Mouse (Mus musculus): ENCODE results near the gene Alyref.

Alyref gene

DNA sequence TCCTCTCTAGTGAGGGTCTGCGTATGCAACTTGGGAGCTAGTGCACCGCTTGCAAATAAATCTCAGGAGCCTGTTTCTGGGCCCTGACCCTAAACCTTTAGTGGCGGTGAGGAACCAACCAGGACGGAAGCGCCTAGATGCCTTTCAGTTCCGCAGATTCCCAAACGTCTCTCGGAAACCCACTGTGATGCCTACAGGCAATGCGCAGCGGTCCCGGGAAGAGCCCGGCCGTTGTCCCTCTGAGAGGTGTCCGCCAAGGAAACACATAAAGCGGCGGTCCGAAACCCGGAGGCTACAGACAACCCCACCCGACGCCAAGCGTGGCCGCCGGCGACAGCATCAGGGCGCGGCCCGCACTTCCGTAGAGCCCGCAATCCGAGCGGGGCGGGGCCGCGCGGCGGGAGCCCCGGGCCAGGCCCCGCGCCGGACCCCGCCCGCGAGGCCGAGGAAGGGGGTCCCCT lies 17.3 kb downstream of the Alyref start:
- Histone ChIP-seq H3K4me1 (replicated peaks; ENCODE audit: low read depth, low read length) (peaks cover 56% of the 10 kb centered on the region), H3K9me3 (ENCODE audit: low read length) (no peaks in the 10 kb centered on the region), H3K27me3 (ENCODE audit: insufficient read depth, low read length) (no peaks in the 10 kb centered on the region), H3K36me3 (ENCODE audit: insufficient read depth, low read length) (peaks cover 58% of the 10 kb centered on the region), H3K4me3 (replicated peaks; ENCODE audit: low read length) (peak overlapping the region; percentile 96)
- TF ChIP-seq NANOG (IDR thresholded peaks at IDR 0.05; ENCODE audit: borderline replicate concordance, low read length) (no peak), POU5F1 (IDR thresholded peaks at IDR 0.05; ENCODE audit: borderline replicate concordance, low read length) (no peak), CTCF (conservative IDR thresholded peaks at IDR 0.05; ENCODE audit: low read length) (no peak)

GRCm38 (mm10) chr11:120580190-120580589 lies 18.0 kb downstream of the Alyref start:
- TF ChIP-seq POU5F1 (IDR thresholded peaks at IDR 0.05; ENCODE audit: borderline replicate concordance, low read length), result no peak
- TF ChIP-seq CTCF (conservative IDR thresholded peaks at IDR 0.05; ENCODE audit: low read length), result no peak
- TF ChIP-seq NANOG (IDR thresholded peaks at IDR 0.05; ENCODE audit: borderline replicate concordance, low read length), result no peak
- no peaks in the 10 kb centered on the region for H3K27me3 ChIP-seq (ENCODE audit: insufficient read depth, low read length)
- no peaks in the 10 kb centered on the region for H3K9me3 ChIP-seq (ENCODE audit: low read length)
- H3K4me3 ChIP-seq (replicated peaks; ENCODE audit: low read length), result peak overlapping the region; percentile 96
- H3K36me3 ChIP-seq (ENCODE audit: insufficient read depth, low read length), result peaks cover 51% of the 10 kb centered on the region
- peaks cover 58% of the 10 kb centered on the region for H3K4me1 ChIP-seq (replicated peaks; ENCODE audit: low read depth, low read length)

DNA sequence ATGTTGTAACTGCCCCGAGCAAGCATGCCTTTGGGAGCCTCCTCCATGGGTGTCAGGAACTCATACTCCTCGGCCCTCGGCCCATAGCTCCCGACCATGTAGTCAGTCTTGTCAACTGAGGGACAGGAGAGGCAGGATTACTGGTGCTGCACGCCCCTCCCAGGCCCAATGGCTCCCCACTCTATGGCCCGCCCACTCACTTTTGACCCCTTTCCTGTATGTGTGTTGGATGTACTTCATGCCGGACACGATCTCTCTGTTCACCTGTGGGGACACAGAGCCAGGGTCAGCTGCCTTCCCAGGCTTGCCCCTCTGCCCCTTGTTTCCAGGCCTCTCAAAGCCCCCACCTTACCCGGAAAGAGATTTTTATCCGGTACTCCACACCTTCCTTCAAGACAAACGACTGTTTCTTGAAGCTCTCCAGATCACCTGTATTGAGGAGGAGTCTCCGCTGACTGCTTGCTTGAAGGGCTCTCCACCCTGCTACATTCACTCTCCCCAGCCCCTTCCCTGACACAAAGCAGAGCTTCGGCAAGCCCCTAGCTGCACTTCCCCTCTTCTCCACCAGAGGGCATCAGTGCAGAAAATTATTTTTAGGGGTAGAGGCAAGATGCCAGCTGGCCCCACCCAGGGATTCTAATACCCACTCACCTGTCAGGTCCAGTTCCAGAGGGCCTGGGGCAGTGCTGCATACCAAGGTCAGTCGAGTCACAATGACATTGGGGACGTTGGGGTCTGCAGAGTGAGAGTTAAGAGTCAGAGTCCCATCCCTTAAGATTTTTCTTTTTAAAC lies 18.7 kb downstream of the Alyref start:
- H3K27me3 ChIP-seq (ENCODE audit: insufficient read depth, low read length), result no peaks in the 10 kb centered on the region
- peaks cover 64% of the 10 kb centered on the region for H3K4me1 ChIP-seq (replicated peaks; ENCODE audit: low read depth, low read length)
- TF ChIP-seq NANOG (IDR thresholded peaks at IDR 0.05; ENCODE audit: borderline replicate concordance, low read length) (no peak), POU5F1 (IDR thresholded peaks at IDR 0.05; ENCODE audit: borderline replicate concordance, low read length) (no peak), CTCF (conservative IDR thresholded peaks at IDR 0.05; ENCODE audit: low read length) (peak; percentile 100)
- peak overlapping the region; percentile 96 for H3K4me3 ChIP-seq (replicated peaks; ENCODE audit: low read length)
- no peaks in the 10 kb centered on the region for H3K9me3 ChIP-seq (ENCODE audit: low read length)
- H3K36me3 ChIP-seq (ENCODE audit: insufficient read depth, low read length), result peaks cover 48% of the 10 kb centered on the region

- peaks cover 69% of the 10 kb centered on the region for H3K4me1 ChIP-seq (replicated peaks; ENCODE audit: low read depth, low read length)
- H3K27me3 ChIP-seq (ENCODE audit: insufficient read depth, low read length), result no peaks in the 10 kb centered on the region
- H3K4me3 ChIP-seq (replicated peaks; ENCODE audit: low read length), result peak overlapping the region; percentile 96
- H3K9me3 ChIP-seq (ENCODE audit: low read length), result no peaks in the 10 kb centered on the region
- TF ChIP-seq NANOG (IDR thresholded peaks at IDR 0.05; ENCODE audit: borderline replicate concordance, low read length), result no peak
- TF ChIP-seq CTCF (conservative IDR thresholded peaks at IDR 0.05; ENCODE audit: low read length), result no peak
- no peak for TF ChIP-seq POU5F1 (IDR thresholded peaks at IDR 0.05; ENCODE audit: borderline replicate concordance, low read length)
- H3K36me3 ChIP-seq (ENCODE audit: insufficient read depth, low read length), result peaks cover 48% of the 10 kb centered on the region
These were observed 19.4 kb downstream of the Alyref start for GRCm38 (mm10) chr11:120578694-120579243.

DNA sequence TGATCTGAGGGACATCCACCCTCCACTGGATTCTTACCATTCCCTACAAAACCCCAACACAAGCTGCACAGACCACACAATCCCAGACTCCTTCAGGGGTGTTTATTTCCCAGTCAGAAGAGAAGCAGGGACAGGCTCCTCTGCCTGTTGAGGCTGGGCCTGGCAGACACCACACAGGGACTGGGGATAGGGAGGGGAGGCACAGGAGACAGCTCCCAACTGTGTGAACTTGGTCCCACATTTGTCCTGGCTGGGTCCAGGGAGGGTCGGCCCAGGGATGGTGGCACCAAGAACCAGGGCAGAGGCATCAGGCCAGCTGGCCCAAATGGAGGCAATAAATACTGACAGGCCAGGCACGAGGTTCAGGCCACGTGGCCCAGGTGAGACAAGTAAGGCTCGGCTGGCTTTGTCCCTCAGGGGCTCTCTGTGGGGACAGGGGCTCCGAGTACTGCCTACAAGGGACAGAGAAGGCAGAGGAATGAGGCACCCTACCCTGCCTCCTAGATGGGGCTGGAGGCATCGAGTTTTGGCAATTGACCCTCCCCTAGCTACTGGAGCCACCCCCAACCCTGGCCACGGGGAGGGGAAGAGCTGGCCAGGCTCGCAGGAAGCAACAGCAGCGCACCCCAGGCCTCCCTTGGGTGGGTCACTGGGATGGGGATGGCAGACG lies 20.0 kb downstream of the Alyref start:
- Histone ChIP-seq H3K27me3 (ENCODE audit: insufficient read depth, low read length) (no peaks in the 10 kb centered on the region), H3K9me3 (ENCODE audit: low read length) (no peaks in the 10 kb centered on the region), H3K4me1 (replicated peaks; ENCODE audit: low read depth, low read length) (peaks cover 69% of the 10 kb centered on the region), H3K36me3 (ENCODE audit: insufficient read depth, low read length) (peaks cover 48% of the 10 kb centered on the region), H3K4me3 (replicated peaks; ENCODE audit: low read length) (peak overlapping the region; percentile 26; the same call in 1 of the 2 replicates)
- no peak for TF ChIP-seq NANOG (IDR thresholded peaks at IDR 0.05; ENCODE audit: borderline replicate concordance, low read length)
- no peak for TF ChIP-seq CTCF (conservative IDR thresholded peaks at IDR 0.05; ENCODE audit: low read length)
- no peak for TF ChIP-seq POU5F1 (IDR thresholded peaks at IDR 0.05; ENCODE audit: borderline replicate concordance, low read length)

DNA sequence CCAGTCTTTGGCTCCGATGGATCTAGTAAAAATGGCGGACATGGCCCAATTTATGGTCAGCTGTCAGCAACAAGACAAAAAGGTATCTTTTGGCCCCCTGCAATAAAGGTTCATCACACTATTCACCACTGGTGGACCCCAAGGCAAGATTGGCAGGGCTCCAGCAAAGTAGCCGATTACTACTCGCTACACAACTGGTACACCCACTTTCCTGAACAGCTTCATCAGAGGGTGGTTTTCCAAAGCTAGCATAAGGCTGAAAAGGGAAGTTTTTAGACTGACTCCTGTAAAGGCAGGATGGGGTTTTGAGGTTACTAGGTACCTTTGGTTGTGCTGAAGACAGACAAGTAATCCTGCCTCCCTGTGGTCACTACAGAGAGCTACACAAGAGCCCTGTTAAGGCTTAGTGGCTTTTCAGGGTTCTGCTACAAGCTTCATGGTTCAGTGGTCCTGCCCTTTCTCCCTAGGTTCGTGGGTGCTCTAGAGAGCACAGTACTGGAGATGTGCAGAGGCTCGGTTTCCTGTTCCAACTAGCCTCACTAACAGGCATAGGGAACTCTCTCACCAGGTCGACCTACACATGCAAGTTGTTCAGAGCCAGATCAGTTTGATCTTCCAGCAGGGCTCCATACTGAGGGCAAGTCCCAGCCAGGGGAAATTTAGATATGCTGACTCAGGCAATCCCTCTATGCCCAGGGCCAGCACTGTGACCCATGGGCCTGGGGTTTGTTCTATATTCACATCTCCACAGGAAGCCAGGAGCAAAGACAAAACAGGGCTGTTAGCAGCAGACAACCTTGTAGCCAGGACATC lies 20.7 kb downstream of the Alyref start:
- no peaks in the 10 kb centered on the region for H3K9me3 ChIP-seq (ENCODE audit: low read length)
- H3K27me3 ChIP-seq (ENCODE audit: insufficient read depth, low read length), result no peaks in the 10 kb centered on the region
- peaks cover 48% of the 10 kb centered on the region for H3K36me3 ChIP-seq (ENCODE audit: insufficient read depth, low read length)
- TF ChIP-seq CTCF (conservative IDR thresholded peaks at IDR 0.05; ENCODE audit: low read length), result peak; percentile 48
- no peak for TF ChIP-seq POU5F1 (IDR thresholded peaks at IDR 0.05; ENCODE audit: borderline replicate concordance, low read length)
- no peak for TF ChIP-seq NANOG (IDR thresholded peaks at IDR 0.05; ENCODE audit: borderline replicate concordance, low read length)
- no peak overlapping the region for H3K4me3 ChIP-seq (replicated peaks; ENCODE audit: low read length)
- peaks cover 64% of the 10 kb centered on the region for H3K4me1 ChIP-seq (replicated peaks; ENCODE audit: low read depth, low read length)

DNA sequence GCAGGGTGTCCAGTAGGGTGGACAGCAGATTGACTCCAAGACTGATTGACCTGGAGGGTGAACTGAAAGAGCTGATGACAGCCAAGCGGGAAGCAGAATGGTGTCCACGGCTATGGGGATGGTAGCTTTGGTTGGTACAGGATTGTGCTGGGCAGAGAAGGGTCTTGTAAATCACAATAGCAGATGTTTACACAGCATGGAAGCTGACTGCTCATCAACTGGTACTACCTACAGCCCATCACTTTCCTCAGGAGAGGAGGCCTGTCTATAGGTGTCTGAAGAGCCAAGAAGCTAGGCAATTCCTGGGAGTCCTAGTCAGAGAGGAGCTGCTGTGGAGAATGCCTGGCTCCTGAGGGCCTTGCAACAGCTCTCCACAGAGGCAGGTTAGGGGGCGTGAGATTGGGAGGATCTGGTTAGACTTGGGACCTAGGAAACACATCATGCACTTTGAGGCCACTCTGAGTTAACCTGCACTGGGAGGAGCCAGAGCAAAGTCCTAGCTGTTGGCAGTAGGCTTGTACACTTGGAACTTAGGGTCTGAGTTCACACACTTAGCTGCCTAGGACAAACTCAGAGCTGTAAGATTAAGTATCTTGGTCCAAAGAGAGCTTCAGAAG lies 21.7 kb downstream of the Alyref start:
- TF ChIP-seq POU5F1 (IDR thresholded peaks at IDR 0.05; ENCODE audit: borderline replicate concordance, low read length) (no peak), CTCF (conservative IDR thresholded peaks at IDR 0.05; ENCODE audit: low read length) (no peak), NANOG (IDR thresholded peaks at IDR 0.05; ENCODE audit: borderline replicate concordance, low read length) (no peak)
- H3K4me1 ChIP-seq (replicated peaks; ENCODE audit: low read depth, low read length), result peaks cover 65% of the 10 kb centered on the region
- no peaks in the 10 kb centered on the region for H3K9me3 ChIP-seq (ENCODE audit: low read length)

More for the DNA sequence above, 21.7 kb downstream of the Alyref start:
- Histone ChIP-seq H3K36me3 (ENCODE audit: insufficient read depth, low read length) (peaks cover 52% of the 10 kb centered on the region), H3K4me3 (replicated peaks; ENCODE audit: low read length) (no peak overlapping the region), H3K27me3 (ENCODE audit: insufficient read depth, low read length) (no peaks in the 10 kb centered on the region)
